Mouse (Mus musculus) ES-E14 (cell line): Measurements from ENCODE around the gene Ric8b. TPM values are rescaled to one million over a fixed set of nuclear protein-coding genes. Genes with fewer than 3 reads are reported as not detected.

Source experiments
- DNase-seq: peaks from one replicate; pipeline ENCODE4 v3.0.0-alpha.2; 2013; ENCODE audit warnings: low read depth, low spot score
- H3K27ac ChIP-seq: 2 replicates; pipeline ENCODE4 v1.5.1; 2012; ENCODE audit warnings: low read depth, mild to moderate bottlenecking, low read length, moderate library complexity, mixed read lengths; ENCODE audit not compliant: poor library complexity, insufficient read depth, severe bottlenecking
- H3K36me3 ChIP-seq: 2 replicates; pipeline ENCODE4 v1.6.1; 2012; ENCODE audit warnings: mild to moderate bottlenecking, low read length, moderate library complexity, mixed read lengths; ENCODE audit not compliant: control insufficient read depth, poor library complexity, insufficient read depth, severe bottlenecking
- H3K4me1 ChIP-seq, 2 experiments: fragments of 150-350 bp in 1 of 2; sonication (generic) in 1 of 2; 2 replicates each; pipeline ENCODE4 v1.6.1; 2012; ENCODE audit warnings: low read length in 2 of 2, mild to moderate bottlenecking in 1 of 2, mixed read lengths in 1 of 2; ENCODE audit not compliant: control insufficient read depth in 2 of 2, insufficient read depth in 2 of 2, poor library complexity in 1 of 2
- H3K4me3 ChIP-seq, 2 experiments: fragments of 150-350 bp in 1 of 2; sonication (generic) in 1 of 2; 2 replicates each; pipeline ENCODE4 v1.5.1; 2012; ENCODE audit warnings: low read length in 2 of 2, low read depth in 1 of 2, mild to moderate bottlenecking in 1 of 2, mixed read lengths in 1 of 2; ENCODE audit not compliant: insufficient read depth in 1 of 2, poor library complexity in 1 of 2, severe bottlenecking in 1 of 2
- H3K9ac ChIP-seq: 2 replicates; pipeline ENCODE4 v1.6.1; 2012; ENCODE audit warnings: low read depth, mild to moderate bottlenecking, low read length, mixed read lengths; ENCODE audit not compliant: poor library complexity, insufficient read depth, severe bottlenecking
- H3K9me3 ChIP-seq: fragments of 150-350 bp; sonication (generic); 2 replicates; pipeline ENCODE4 v1.6.1; 2012; ENCODE audit warnings: low read depth, mild to moderate bottlenecking, low read length; ENCODE audit not compliant: control insufficient read depth, insufficient read depth
- CHD2 ChIP-seq: IDR thresholded peaks from 2 replicates; pipeline ENCODE4 v1.6.1; 2014; ENCODE audit warnings: mild to moderate bottlenecking, low read depth, low read length, inconsistent platforms
- HCFC1 ChIP-seq: IDR thresholded peaks from 2 replicates; pipeline ENCODE4 v1.6.1; 2012; ENCODE audit warnings: low read length, inconsistent platforms, borderline replicate concordance; ENCODE audit not compliant: insufficient read depth
- MAFK ChIP-seq: IDR thresholded peaks from 2 replicates; pipeline ENCODE4 v1.6.1; 2014; ENCODE audit warnings: mild to moderate bottlenecking, low read depth, low read length, inconsistent platforms; ENCODE audit not compliant: insufficient read depth
- ZC3H11A ChIP-seq: IDR thresholded peaks from 2 replicates; pipeline ENCODE4 v1.6.1; 2012; ENCODE audit warnings: low read depth, mild to moderate bottlenecking, inconsistent platforms, low read length, borderline replicate concordance
- ZNF384 ChIP-seq: IDR thresholded peaks from 2 replicates; pipeline ENCODE4 v1.6.1; 2012; ENCODE audit warnings: low read depth, low read length, inconsistent platforms
- in situ Hi-C, 2 experiments: fragments of 600-800 bp; cut with MboI; formaldehyde crosslinking; loops; one replicate each; pipeline ENCODE4 v1.15.1; 2025; ENCODE audit warnings: low sequenced_read_pairs in 2 of 2, inconsistent platforms in 1 of 2; ENCODE audit not compliant: unreplicated experiment in 2 of 2
- total RNA-seq: library from RNA; depleted of rRNA; stranded (reverse); fragments of 300-350 nt; gene quantifications from 2 replicates; pipeline ENCODE4 v1.2.3, GENCODE M21; 2012

The Ric8b gene
- total RNA-seq, 1 experiment = 17.2 TPM

DNA sequence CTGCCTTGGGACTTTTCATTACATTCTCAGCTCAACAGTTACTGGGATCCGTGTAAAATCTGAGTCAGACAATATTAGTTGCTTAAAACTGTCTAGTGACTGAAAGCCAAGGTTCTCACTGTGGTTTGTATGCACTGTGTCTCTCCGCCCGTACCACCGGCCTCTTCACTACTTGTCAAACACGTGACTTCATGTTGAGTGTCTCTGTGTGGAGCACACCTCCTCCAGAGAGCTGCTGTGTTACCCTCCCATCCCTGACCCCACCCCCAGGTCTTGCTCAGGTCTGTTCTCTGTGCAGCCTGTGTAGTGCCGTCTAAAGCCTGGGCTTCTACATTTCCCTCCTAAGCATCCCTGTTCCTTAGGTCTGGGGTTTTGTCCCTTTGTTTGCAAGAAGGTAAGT lies 79.0 kb downstream of the Ric8b start:
- Histone ChIP-seq H3K9me3 (no peaks in the 10 kb centered on the region), H3K36me3 (peaks cover 3% of the 10 kb centered on the region; the same call in 1 of the 2 replicates), H3K4me3 (no peak overlapping the region), H3K4me1 (peaks cover 0 to 2% of the 10 kb centered on the region in 2 experiments; a peak in 1 of 4 replicates), H3K9ac (no peak overlapping the region), H3K27ac (no peak overlapping the region)
- no peak for DNase-seq
- TF ChIP-seq HCFC1 (no peak), ZC3H11A (no peak), CHD2 (no peak), ZNF384 (no peak), MAFK (no peak)
- in situ Hi-C loops = no loop called here

DNA sequence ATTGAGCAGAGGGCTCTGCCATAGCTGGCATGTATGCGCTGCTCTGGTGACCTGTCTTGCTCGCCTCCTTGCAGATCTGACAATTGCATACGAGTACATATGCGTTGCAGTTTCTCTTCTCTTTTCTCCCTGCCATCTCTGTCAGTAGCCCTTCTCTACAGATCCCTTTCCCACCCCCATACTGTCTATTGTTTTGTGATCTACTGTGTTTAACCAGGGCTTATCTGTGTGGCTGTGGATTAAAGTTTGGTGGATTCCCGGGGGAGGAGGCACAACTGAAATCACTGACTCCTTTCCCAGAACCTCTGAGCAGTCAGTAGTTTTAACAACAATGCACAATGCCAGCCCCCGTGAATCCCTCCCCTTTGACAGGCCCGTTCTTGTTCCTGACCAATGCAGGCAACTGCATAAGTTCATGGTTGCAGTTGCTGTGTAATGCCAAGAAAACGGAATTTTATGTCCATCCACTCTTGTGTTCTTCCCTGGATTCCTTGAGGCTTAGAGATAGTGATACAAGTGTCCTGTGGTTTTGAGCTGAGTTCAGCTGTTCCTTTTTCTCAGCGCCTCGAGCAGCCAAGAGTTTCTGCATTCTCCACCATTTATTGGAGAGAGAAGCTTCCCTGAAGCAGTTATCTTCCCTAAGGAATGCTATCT lies 80.3 kb downstream of the Ric8b start:
- TF ChIP-seq CHD2 (no peak), MAFK (no peak), HCFC1 (no peak), ZNF384 (no peak), ZC3H11A (no peak)
- in situ Hi-C loops = no loop called here
- no peak for DNase-seq
- Histone ChIP-seq H3K4me1 (peaks cover 0 to 2% of the 10 kb centered on the region in 2 experiments; a peak in 1 of 4 replicates), H3K9me3 (no peaks in the 10 kb centered on the region), H3K4me3 (no peak overlapping the region), H3K9ac (no peak overlapping the region), H3K27ac (no peak overlapping the region), H3K36me3 (peaks cover 3% of the 10 kb centered on the region; the same call in 1 of the 2 replicates)

DNA sequence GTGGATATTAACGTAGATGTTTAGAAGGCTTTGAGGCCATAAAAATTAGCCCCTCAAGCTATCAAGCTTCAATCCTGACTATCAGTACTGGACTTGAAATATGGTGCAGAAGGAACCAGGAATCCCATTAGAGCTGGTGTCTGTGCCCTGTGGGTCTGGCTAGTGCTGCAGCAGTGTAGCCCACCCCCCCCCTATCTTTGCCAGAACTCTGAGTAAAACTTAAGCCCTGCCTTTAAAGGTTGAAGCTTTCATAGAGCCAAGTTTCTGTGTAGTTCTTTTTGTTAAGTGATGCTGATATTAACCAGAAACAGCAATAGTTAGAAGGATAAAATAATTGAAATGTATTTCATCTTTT lies 80.8 kb downstream of the Ric8b start:
- no peak overlapping the region for H3K4me3 ChIP-seq
- peaks cover 0 to 2% of the 10 kb centered on the region in 2 experiments; a peak in 1 of 4 replicates for H3K4me1 ChIP-seq
- no peak for TF ChIP-seq ZC3H11A
- H3K9me3 ChIP-seq = no peaks in the 10 kb centered on the region
- H3K9ac ChIP-seq = no peak overlapping the region
- peaks cover 3% of the 10 kb centered on the region; the same call in 1 of the 2 replicates for H3K36me3 ChIP-seq
- H3K27ac ChIP-seq = no peak overlapping the region
- in situ Hi-C loops = no loop called here
- DNase-seq = no peak

DNA sequence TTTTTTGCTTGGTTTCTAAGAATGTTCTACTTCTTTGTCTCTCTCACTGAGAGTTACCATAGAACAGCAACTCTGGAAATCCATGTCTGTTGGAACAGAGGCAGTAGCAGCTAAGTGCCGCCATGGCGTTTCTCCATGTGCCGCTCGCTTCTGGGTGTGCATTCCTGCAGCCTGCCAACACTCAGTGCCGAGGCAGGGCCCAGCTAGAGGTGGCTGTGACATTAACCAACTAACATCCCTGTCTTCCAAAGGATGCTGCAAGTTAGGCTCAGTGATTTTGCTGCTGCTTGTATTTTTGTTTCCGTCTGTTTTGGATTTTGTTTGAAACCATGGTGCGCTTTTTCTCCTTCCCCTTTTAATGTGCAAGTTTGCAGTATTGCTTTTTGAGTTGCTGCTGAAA lies 84.5 kb downstream of the Ric8b start:
- Histone ChIP-seq H3K9me3 (no peaks in the 10 kb centered on the region), H3K27ac (no peak overlapping the region), H3K4me1 (peaks cover 0 to 2% of the 10 kb centered on the region in 2 experiments; a peak in 1 of 4 replicates), H3K9ac (no peak overlapping the region), H3K36me3 (peaks cover 4% of the 10 kb centered on the region; the same call in 1 of the 2 replicates), H3K4me3 (no peak overlapping the region)
- TF ChIP-seq ZNF384 (no peak), MAFK (no peak), ZC3H11A (no peak), HCFC1 (no peak), CHD2 (no peak)
- no peak for DNase-seq
- in situ Hi-C loops = no loop called here
